Mouse (Mus musculus): ENCODE data around the gene Ankrd55.

DNA sequence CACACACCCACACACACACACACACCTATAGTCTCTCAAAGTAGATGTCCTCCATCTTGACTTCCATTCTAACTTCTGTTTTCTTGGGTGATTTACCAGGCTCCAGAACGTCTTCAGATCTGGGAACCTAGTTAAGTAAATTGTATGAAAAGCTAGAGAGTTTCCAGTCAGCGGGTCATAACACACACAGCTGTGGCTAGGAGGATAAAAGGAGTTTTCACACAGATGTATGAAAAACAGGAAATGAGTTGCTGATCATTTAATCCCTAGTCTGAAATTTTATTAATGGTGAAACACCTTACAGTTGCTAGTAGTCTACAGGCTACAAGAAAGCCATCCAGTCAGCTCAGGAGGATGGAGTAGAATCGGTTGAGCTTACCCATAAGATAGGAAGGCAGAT lies 99.9 kb downstream of the Ankrd55 start:
- TF ChIP-seq CTCF (IDR thresholded peaks at IDR 0.05; ENCODE audit: extremely low read depth, insufficient read length, insufficient replicate concordance, low read depth, low read length) = no peak
- TF ChIP-seq POLR2A (IDR thresholded peaks at IDR 0.05; ENCODE audit: low read depth, low read length) = no peak
